Mouse (Mus musculus) cerebellum, postnatal 25 days (tissue): ENCODE measurements at regions not wholly inside any gene's neighbourhood (a gene's known extent, or its start where the extent isn't known, plus 50 kb on each side); places are given as distances from the start of the nearest gene placed in this dataset.
"Not testable (repeated sequence)": the region's sequence is repeated elsewhere in the genome, so short reads cannot be mapped to it uniquely, and the experiment has no call there.

Experiments used
- DNase-seq, 2 experiments: peaks; one replicate each; pipeline ENCODE4 v3.0.0; 2021; ENCODE audit warnings: mixed read lengths in 2 of 2

DNA sequence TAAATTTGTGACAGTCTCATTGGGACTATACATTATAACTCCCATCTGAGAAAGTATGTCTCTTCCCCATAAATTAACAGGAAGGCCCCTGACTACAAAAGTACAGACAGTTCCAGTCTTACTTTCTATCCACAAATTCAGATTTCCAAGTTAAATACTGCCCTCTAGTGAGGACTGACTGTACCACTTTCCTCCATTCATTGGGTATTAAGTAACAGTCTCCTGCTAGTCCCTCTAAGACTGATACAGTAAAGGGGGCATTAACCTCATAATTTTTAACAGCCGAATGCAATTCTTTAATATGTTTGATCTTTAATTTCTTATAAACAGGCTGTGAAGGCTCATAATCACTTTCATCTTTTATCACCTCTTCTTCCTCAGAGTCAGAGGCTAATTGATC, 131.0 kb upstream of the Adcyap1 start:
- not testable (repeated sequence) for DNase-seq

- no peak for DNase-seq
Observed at GRCm38 (mm10) chr17:93068489-93068888, 130.3 kb upstream of the Adcyap1 start.

DNA sequence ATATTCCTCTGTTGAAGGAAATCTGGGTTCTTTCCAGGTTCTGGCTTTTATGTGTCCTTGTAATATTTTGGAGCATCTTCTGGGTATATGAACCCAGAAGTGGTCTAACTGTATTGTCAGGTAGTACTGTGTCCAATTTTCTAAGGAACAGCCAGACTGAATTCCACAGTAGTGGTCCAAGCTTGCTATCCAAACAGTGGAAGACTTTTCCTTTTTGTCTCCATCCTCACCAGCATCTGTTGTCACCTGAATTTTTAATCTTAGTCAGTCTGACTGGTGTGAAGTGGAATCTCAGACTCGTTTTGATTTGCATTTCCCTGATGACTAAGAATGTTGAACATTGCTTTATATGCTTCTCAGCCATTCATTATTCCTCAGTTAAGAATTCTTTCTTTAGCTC, 114.8 kb upstream of the Adcyap1 start:
- DNase-seq: no peak

DNA sequence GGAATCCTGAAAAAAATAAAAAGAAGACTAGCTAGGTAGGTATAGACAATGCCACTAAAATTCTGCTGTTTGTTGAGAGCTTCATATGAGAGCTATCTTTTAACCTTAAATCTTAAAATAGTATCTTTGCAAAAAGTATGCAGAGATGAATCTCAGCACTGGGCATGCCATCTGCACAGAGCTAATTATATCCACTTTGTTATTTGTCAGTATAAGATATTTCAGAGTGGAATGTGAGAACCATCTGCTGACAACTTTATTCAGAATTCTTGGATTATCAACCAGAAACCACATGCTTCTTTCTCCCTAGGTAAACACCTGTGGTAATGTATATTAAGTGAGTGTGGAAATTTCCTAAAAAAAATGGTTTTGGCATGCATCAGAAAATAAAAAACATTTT, 94.3 kb upstream of the Adcyap1 start:
- DNase-seq: no peak

DNA sequence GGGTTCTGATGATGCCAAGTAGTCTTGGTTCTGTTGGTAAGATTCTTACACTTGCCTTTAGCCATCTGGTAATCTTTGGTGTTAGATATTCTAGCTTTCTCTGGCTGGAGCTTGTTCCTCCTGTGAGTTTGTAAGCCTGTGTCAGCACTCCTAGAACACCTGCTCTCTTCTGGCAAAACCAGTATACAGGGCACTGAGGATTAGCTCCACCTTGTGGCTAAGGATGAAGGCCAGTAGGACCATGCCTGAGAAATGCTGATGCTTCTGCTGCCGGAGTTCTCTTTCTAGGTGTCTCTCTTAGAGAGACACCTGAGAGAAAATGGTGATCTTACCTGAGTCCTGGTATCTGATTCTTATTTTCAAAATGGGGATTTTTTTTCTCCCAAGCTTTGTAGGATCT, 58.8 kb upstream of the Adcyap1 start:
- DNase-seq: peak; percentile 5 to 34

- DNase-seq: peak; percentile 42 to 63
Observed at GRCm38 (mm10) chr17:93141125-93141524, 57.7 kb upstream of the Adcyap1 start.
